In the genomic region with DNA sequence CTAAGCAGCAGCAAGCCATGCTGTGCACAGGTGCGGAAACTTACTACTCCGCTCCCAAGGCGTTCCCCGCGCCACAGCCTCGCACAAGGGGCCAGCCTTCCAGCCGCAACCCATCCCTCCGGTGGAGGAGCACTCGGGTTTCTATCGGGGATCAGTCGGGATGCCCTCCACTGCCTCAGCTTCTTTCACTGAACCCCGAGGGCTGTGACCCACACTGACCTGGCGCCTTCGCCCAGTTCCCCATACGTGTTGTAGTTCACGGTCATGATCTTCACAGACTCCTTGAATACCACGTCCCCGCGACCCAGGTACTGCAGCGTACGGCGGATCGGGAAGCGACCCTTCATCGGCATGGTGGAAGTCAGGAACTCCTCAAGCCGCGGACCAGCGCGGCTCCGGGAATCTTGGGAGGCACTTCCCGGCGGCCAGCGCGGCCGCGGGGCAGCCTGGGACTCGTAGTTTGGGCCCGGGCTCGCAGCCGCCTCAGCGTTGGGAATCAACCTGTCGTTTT, we compare ENCODE assay signal across 8 mouse cellular contexts. TPM values are rescaled to one million over a fixed set of nuclear protein-coding genes. Genes with fewer than 3 reads are reported as not detected.
DNase-seq lines count a peak whose midpoint lies in the region; ATAC-seq and TF ChIP-seq lines count a peak whose summit lies in the region.

A gene (minus strand): TSS at position 413 of the 511 bp plus-strand sequence.

- TF ChIP-seq CTCF in liver, adult 2 months (IDR thresholded peaks at IDR 0.05; ENCODE audit: low read depth, low read length), result no peak

- no peaks in the 10 kb centered on the region; the same call in 1 of the 2 replicates for H3K9me3 ChIP-seq in heart, embryonic 12.5 days (replicated peaks)
- H3K9me3 ChIP-seq in kidney, embryonic 16.5 days (ENCODE audit: low read length), result peaks cover 10% of the 10 kb centered on the region; the same call in 1 of the 2 replicates

- peak within 1 kb of the TSS; percentile 94 for H3K4me3 ChIP-seq in brown adipose tissue, adult 24 weeks (ENCODE audit: insufficient read depth, low read depth, low read length)
- peak within 1 kb of the TSS; percentile 86 for H3K4me3 ChIP-seq in heart, embryonic 12.5 days
- H3K4me3 ChIP-seq in kidney, embryonic 16.5 days (ENCODE audit: low read length), result peak within 1 kb of the TSS; percentile 84
- peak within 1 kb of the TSS; percentile 82 for H3K4me3 ChIP-seq in liver, adult 2 months (ENCODE audit: insufficient read depth, low read depth, low read length)
- peak within 1 kb of the TSS; percentile 52 for H3K4me3 ChIP-seq in myocyte

- peaks cover 4% of the 10 kb centered on the region; the same call in 1 of the 2 replicates for H3K79me2 ChIP-seq in liver, adult 2 months (ENCODE audit: control insufficient read depth, insufficient read depth, low read length)
- H3K79me2 ChIP-seq in myocyte (ENCODE audit: control insufficient read depth, insufficient read depth), result peaks cover 14% of the 10 kb centered on the region

- H3K27ac ChIP-seq in brown adipose tissue, adult 24 weeks (replicated peaks; ENCODE audit: low read depth, low read length), result 0 out of 2 replicates have a peak within 1 kb of the TSS, but pooled peaks have one; percentile 67
- peak within 1 kb of the TSS; percentile 49 for H3K27ac ChIP-seq in heart, embryonic 12.5 days (ENCODE audit: poor library complexity, severe bottlenecking)
- H3K27ac ChIP-seq in kidney, embryonic 16.5 days (ENCODE audit: low read length), result peak within 1 kb of the TSS; percentile 59; the same call in 1 of the 2 replicates
- H3K27ac ChIP-seq in liver, adult 2 months (replicated peaks; ENCODE audit: insufficient read depth, low read depth, low read length), result no peak within 1 kb of the TSS

- under 1% methylated on average over 42 of the region's 42 CpGs for WGBS in heart, embryonic 12.5 days
- WGBS in kidney, embryonic 16.5 days, result under 1% methylated on average over 42 of the region's 42 CpGs
- WGBS in liver, adult 2 months, result under 1% methylated on average over 42 of the region's 42 CpGs

- TF ChIP-seq POLR2A in liver, adult 2 months (IDR thresholded peaks at IDR 0.05; ENCODE audit: extremely low read depth, insufficient read depth, low read length), result peak; percentile 64; the same call in 1 of the 2 replicates
- TF ChIP-seq POLR2A in myocyte (IDR thresholded peaks at IDR 0.05; ENCODE audit: insufficient read length, low read depth), result peak; percentile 96

- ATAC-seq in erythroid progenitor cell, adult 5-6 weeks (replicated peaks; ENCODE audit: low FRiP score, poor library complexity, severe bottlenecking), result peak; percentile 92
- ATAC-seq in heart, embryonic 12.5 days (ENCODE audit: insufficient number of reproducible peaks, low FRiP score), result peak; percentile 88
- ATAC-seq in kidney, embryonic 16.5 days (ENCODE audit: low FRiP score, low TSS enrichment), result peak; percentile 93

- peak within 1 kb of the TSS; percentile 83 for H3K9ac ChIP-seq in heart, embryonic 12.5 days
- peak within 1 kb of the TSS; percentile 85 for H3K9ac ChIP-seq in kidney, embryonic 16.5 days (replicated peaks; ENCODE audit: low read length)
- peak within 1 kb of the TSS; percentile 77 for H3K9ac ChIP-seq in liver, adult 2 months (ENCODE audit: low read depth, low read length)

- H3K4me2 ChIP-seq in heart, embryonic 12.5 days, result peak within 1 kb of the TSS; percentile 88
- H3K4me2 ChIP-seq in kidney, embryonic 16.5 days (replicated peaks; ENCODE audit: low read depth, low read length), result peak within 1 kb of the TSS; percentile 68
- peak within 1 kb of the TSS; percentile 95 for H3K4me2 ChIP-seq in myocyte (ENCODE audit: low read depth)

- peaks cover 7% of the 10 kb centered on the region; the same call in 1 of the 2 replicates for H3K4me1 ChIP-seq in brown adipose tissue, adult 24 weeks (ENCODE audit: control insufficient read depth, insufficient read depth, insufficient read length, low read length)
- peaks cover 15% of the 10 kb centered on the region for H3K4me1 ChIP-seq in heart, embryonic 12.5 days (replicated peaks)
- H3K4me1 ChIP-seq in kidney, embryonic 16.5 days (ENCODE audit: insufficient read depth, low read length), result peaks cover 10% of the 10 kb centered on the region
- H3K4me1 ChIP-seq in liver, adult 2 months (ENCODE audit: control insufficient read depth, insufficient read depth, low read length), result no peaks in the 10 kb centered on the region

- peak; percentile 61 for DNase-seq in CD4-positive, CD25-positive, alpha-beta regulatory T cell, adult 2 months (ENCODE audit: low read depth, low spot score)
- peak; percentile 42 for DNase-seq in liver, adult 2 months (ENCODE audit: extremely low read depth, low read depth, low spot score)
- DNase-seq in splenic B cell, adult 2 months (ENCODE audit: low read depth, low spot score), result peak; percentile 44

- H3K27me3 ChIP-seq in heart, embryonic 12.5 days (replicated peaks), result no peaks in the 10 kb centered on the region
- no peaks in the 10 kb centered on the region for H3K27me3 ChIP-seq in kidney, embryonic 16.5 days (ENCODE audit: insufficient read depth, low read length)
- H3K27me3 ChIP-seq in liver, adult 2 months (ENCODE audit: control insufficient read depth, insufficient read depth, low read length), result no peaks in the 10 kb centered on the region
- H3K27me3 ChIP-seq in myocyte (ENCODE audit: control insufficient read depth, insufficient read depth, insufficient read length), result no peaks in the 10 kb centered on the region
- H3K27me3 ChIP-seq in splenic B cell, adult 2 months (ENCODE audit: control insufficient read depth, insufficient read depth, low read length, poor library complexity, severe bottlenecking), result no peaks in the 10 kb centered on the region

- peak within 1 kb of the TSS; percentile 38 for H3ac ChIP-seq in myocyte (ENCODE audit: control insufficient read depth, insufficient read length)

- H3K36me3 ChIP-seq in heart, embryonic 12.5 days, result peaks cover 45% of the 10 kb centered on the region
- peaks cover 35% of the 10 kb centered on the region for H3K36me3 ChIP-seq in kidney, embryonic 16.5 days (ENCODE audit: insufficient read depth, low read length)
- 0 out of 2 replicates have a peak, but pooled peaks cover 1% of the 10 kb centered on the region for H3K36me3 ChIP-seq in liver, adult 2 months (ENCODE audit: control insufficient read depth, insufficient read depth, low read length)
- H3K36me3 ChIP-seq in myocyte (ENCODE audit: control insufficient read depth, insufficient read depth), result peaks cover 6% of the 10 kb centered on the region
- H3K36me3 ChIP-seq in splenic B cell, adult 2 months (ENCODE audit: control insufficient read depth, insufficient read depth, low read length, poor library complexity, severe bottlenecking), result no peaks in the 10 kb centered on the region

TF ChIP-seq in myocyte, 11 proteins besides CTCF, POLR2A, EP300 and RAD21:
- no peak for TF ChIP-seq SRF (IDR thresholded peaks at IDR 0.05; ENCODE audit: control insufficient read depth, insufficient read length, low read depth)
- peak; percentile 93 for TF ChIP-seq POLR2AphosphoS2 (IDR thresholded peaks at IDR 0.05; ENCODE audit: insufficient read length, low read depth)
- TF ChIP-seq CEBPB (IDR thresholded peaks at IDR 0.05; ENCODE audit: insufficient read depth, poor library complexity, severe bottlenecking), result no peak
- peak in 1 of 3 experiments; percentile 45 for TF ChIP-seq MYOD1 (IDR thresholded peaks at IDR 0.05; ENCODE audit: control insufficient read depth in 1 of 3, insufficient read length in 2 of 3, low read depth in 2 of 3)
- no peak for TF ChIP-seq MYOG (IDR thresholded peaks at IDR 0.05; ENCODE audit: control insufficient read depth in 1 of 3, insufficient read depth in 1 of 3, insufficient read length in 2 of 3, low read depth in 2 of 3)
- TF ChIP-seq TCF12 (IDR thresholded peaks at IDR 0.05; ENCODE audit: insufficient read depth, poor library complexity, severe bottlenecking), result no peak

RNA-seq across cellular contexts. Expression of the gene that starts here (rescaled TPM):
- polyA plus RNA-seq in brown adipose tissue, adult 24 weeks (2012; ENCODE audit: insufficient read depth, insufficient read length, missing spikeins), result 115 and 122 TPM in 2 replicates
- 4.2 and 20.2 TPM in 2 replicates for total RNA-seq in erythroid progenitor cell, adult 5-6 weeks (2015; ENCODE audit: low replicate concordance)
- total RNA-seq in erythroid progenitor cell, adult 5-6 weeks (2017; ENCODE audit: low replicate concordance), result 6.9 and 17.2 TPM in 2 replicates
- polyA plus RNA-seq in heart, embryonic 12.5 days (2016; fragmentation: Nextera tagmentation; extraction: Ambion mirVana), result 72.0 and 78.1 TPM in 2 replicates
- polyA plus RNA-seq in kidney, embryonic 16.5 days (2015; fragmentation: Nextera tagmentation; extraction: Ambion mirVana), result 94.4 and 96.4 TPM in 2 replicates
- 9.7 and 10.0 TPM in 2 replicates for total RNA-seq in liver, adult 2 months (2014; rRNA removed)
- polyA plus RNA-seq in liver, adult 2 months (2012; rRNA removed), result 5.0 and 5.6 TPM in 2 replicates
- 53.1 TPM for polyA plus RNA-seq in myocyte (2012; fragmentation: generic; extraction: Trizol)
